8 mouse cellular contexts compared by ENCODE assay signal in the genomic region with DNA sequence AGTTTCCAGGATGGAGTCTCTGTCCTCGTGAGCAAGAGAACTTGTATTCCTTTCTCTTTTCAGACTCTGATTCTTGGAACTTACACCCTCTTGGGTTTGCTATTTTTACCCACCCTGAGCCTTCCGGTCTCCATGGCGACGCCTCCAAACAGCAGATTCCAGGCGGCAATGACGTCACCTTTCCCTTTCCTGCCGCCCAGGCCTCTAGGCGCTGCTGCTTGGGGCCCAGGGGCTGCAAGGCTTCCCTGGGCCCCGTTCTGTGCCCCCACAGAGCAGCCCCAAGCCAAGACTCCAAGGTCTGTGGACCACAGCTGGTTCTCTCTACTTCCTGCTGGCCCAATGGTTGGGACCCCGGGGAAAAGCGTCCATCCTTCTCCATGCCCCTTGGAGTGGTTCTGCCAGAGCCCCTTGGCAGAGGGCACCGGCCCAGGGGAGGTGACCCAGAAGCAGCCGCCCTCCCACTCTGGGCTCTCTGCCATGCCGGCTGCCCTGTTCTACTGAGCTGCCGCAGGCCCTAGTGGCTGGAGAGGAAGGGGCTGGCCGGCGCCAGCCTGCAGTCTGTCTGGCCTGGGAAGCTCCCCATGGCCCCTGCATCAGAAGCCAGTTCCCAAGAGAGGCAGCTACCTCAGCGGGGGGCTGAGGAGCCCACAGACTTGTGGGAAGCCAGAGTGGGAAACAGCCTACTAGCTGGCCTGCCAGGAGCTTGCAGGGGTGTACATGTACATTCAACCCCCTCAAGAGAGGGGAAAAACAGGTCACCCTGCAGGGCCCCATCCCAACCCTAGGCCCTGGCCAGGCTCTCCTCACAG. TPM values are rescaled to one million over a fixed set of nuclear protein-coding genes. Genes with fewer than 3 reads are reported as not detected.
A peak's percentile ranks its signal among the peaks of the same experiment; 100 is the strongest.
DNase-seq lines count a peak whose midpoint lies in the region; ATAC-seq and TF ChIP-seq lines count a peak whose summit lies in the region.

No protein-coding gene starts in this region.

- peak; percentile 89 to 90 for DNase-seq in adrenal gland, postnatal 36 days
- DNase-seq in embryonic facial prominence, embryonic 14.5 days (ENCODE audit: low spot score), result peak; percentile 96
- DNase-seq in heart, adult 9 months (ENCODE audit: low spot score in 2 of 2), result peak; percentile 97
- peak; percentile 97 for DNase-seq in kidney, adult 2 months
- DNase-seq in limb, embryonic 10.5 days (ENCODE audit: low spot score), result peak; percentile 87
- peak; percentile 85 for DNase-seq in midbrain, embryonic 10.5 days (ENCODE audit: low spot score)

- no peaks in the 10 kb centered on the region for H3K36me3 ChIP-seq in C2C12 (ENCODE audit: control insufficient read depth, insufficient read depth)
- no peaks in the 10 kb centered on the region for H3K36me3 ChIP-seq in embryonic facial prominence, embryonic 14.5 days (ENCODE audit: control insufficient read depth, insufficient read depth, low read length)
- no peaks in the 10 kb centered on the region for H3K36me3 ChIP-seq in kidney, adult 2 months (ENCODE audit: control insufficient read depth, insufficient read depth, low read length)
- H3K36me3 ChIP-seq in limb, embryonic 10.5 days, result no peaks in the 10 kb centered on the region
- H3K36me3 ChIP-seq in midbrain, embryonic 10.5 days, result no peaks in the 10 kb centered on the region
- no peaks in the 10 kb centered on the region for H3K36me3 ChIP-seq in stomach, embryonic 16.5 days (ENCODE audit: control insufficient read depth, insufficient read depth, low read length)

- H3K79me3 ChIP-seq in C2C12 (ENCODE audit: low read depth), result no peaks in the 10 kb centered on the region

- no peaks in the 10 kb centered on the region for H3K79me2 ChIP-seq in C2C12 (ENCODE audit: control insufficient read depth, insufficient read depth)

- no peak overlapping the region for H3K4me3 ChIP-seq in C2C12 (ENCODE audit: insufficient read depth, poor library complexity, severe bottlenecking)
- peak overlapping the region; percentile 15 for H3K4me3 ChIP-seq in embryonic facial prominence, embryonic 14.5 days (ENCODE audit: low read depth, low read length)
- no peak overlapping the region for H3K4me3 ChIP-seq in kidney, adult 2 months (ENCODE audit: insufficient read depth, low read depth, low read length)
- peak overlapping the region; percentile 31 for H3K4me3 ChIP-seq in limb, embryonic 10.5 days
- peak overlapping the region; percentile 38 for H3K4me3 ChIP-seq in midbrain, embryonic 10.5 days
- peak overlapping the region; percentile 18 for H3K4me3 ChIP-seq in stomach, embryonic 16.5 days (replicated peaks; ENCODE audit: low read length)

- H3K4me2 ChIP-seq in embryonic facial prominence, embryonic 14.5 days (ENCODE audit: low read depth, low read length), result peak overlapping the region; percentile 40
- H3K4me2 ChIP-seq in stomach, embryonic 16.5 days (ENCODE audit: low read depth, low read length), result peak overlapping the region; percentile 37

- H3K4me1 ChIP-seq in embryonic facial prominence, embryonic 14.5 days (ENCODE audit: control insufficient read depth, insufficient read depth, low read length), result peaks cover 58% of the 10 kb centered on the region
- peaks cover 49% of the 10 kb centered on the region for H3K4me1 ChIP-seq in kidney, adult 2 months (ENCODE audit: control insufficient read depth, insufficient read depth, low read length)
- peaks cover 73% of the 10 kb centered on the region for H3K4me1 ChIP-seq in limb, embryonic 10.5 days
- H3K4me1 ChIP-seq in midbrain, embryonic 10.5 days, result peaks cover 50% of the 10 kb centered on the region
- H3K4me1 ChIP-seq in stomach, embryonic 16.5 days (ENCODE audit: control insufficient read depth, insufficient read depth, low read length), result peaks cover 46% of the 10 kb centered on the region

- peak overlapping the region; percentile 100 for H3K27ac ChIP-seq in embryonic facial prominence, embryonic 14.5 days (replicated peaks; ENCODE audit: low read depth, low read length)
- peak overlapping the region; percentile 97 for H3K27ac ChIP-seq in kidney, adult 2 months (ENCODE audit: insufficient read depth, low read depth, low read length)
- H3K27ac ChIP-seq in limb, embryonic 10.5 days, result peak overlapping the region; percentile 95
- peak overlapping the region; percentile 95 for H3K27ac ChIP-seq in midbrain, embryonic 10.5 days (replicated peaks)
- peak overlapping the region; percentile 96 for H3K27ac ChIP-seq in stomach, embryonic 16.5 days (ENCODE audit: low read length)

- no peaks in the 10 kb centered on the region for H3K9me3 ChIP-seq in embryonic facial prominence, embryonic 14.5 days (ENCODE audit: control insufficient read depth, low read length)
- no peaks in the 10 kb centered on the region for H3K9me3 ChIP-seq in limb, embryonic 10.5 days (replicated peaks)
- H3K9me3 ChIP-seq in midbrain, embryonic 10.5 days (replicated peaks), result no peaks in the 10 kb centered on the region
- H3K9me3 ChIP-seq in stomach, embryonic 16.5 days (replicated peaks; ENCODE audit: control insufficient read depth, low read length), result no peaks in the 10 kb centered on the region

- H3K27me3 ChIP-seq in C2C12 (ENCODE audit: control insufficient read depth, insufficient read depth, insufficient read length), result no peaks in the 10 kb centered on the region
- H3K27me3 ChIP-seq in embryonic facial prominence, embryonic 14.5 days (replicated peaks; ENCODE audit: control insufficient read depth, insufficient read depth, low read length), result no peaks in the 10 kb centered on the region
- H3K27me3 ChIP-seq in kidney, adult 2 months (replicated peaks; ENCODE audit: control insufficient read depth, insufficient read depth, low read length), result no peaks in the 10 kb centered on the region
- no peaks in the 10 kb centered on the region for H3K27me3 ChIP-seq in limb, embryonic 10.5 days (ENCODE audit: low read depth, poor library complexity, severe bottlenecking)
- no peaks in the 10 kb centered on the region for H3K27me3 ChIP-seq in midbrain, embryonic 10.5 days (ENCODE audit: low read depth, poor library complexity, severe bottlenecking)
- no peaks in the 10 kb centered on the region for H3K27me3 ChIP-seq in stomach, embryonic 16.5 days (ENCODE audit: control insufficient read depth, insufficient read depth, low read length)

- TF ChIP-seq CTCF in C2C12 (IDR thresholded peaks at IDR 0.05; ENCODE audit: control insufficient read depth, insufficient read depth, insufficient read length), result no peak
- no peak for TF ChIP-seq CTCF in kidney, adult 2 months (conservative IDR thresholded peaks at IDR 0.05; ENCODE audit: insufficient read depth, insufficient read length, low read depth, low read length)

- peak overlapping the region; percentile 63 for H3K9ac ChIP-seq in embryonic facial prominence, embryonic 14.5 days (ENCODE audit: low read depth, low read length)
- peak overlapping the region; percentile 75 for H3K9ac ChIP-seq in stomach, embryonic 16.5 days (ENCODE audit: low read length)

- no peak for TF ChIP-seq POLR2A in kidney, adult 2 months (IDR thresholded peaks at IDR 0.05; ENCODE audit: low read depth, low read length)

- 10% methylated on average over 16 of the region's 18 CpGs for WGBS in embryonic facial prominence, embryonic 14.5 days
- WGBS in kidney, adult 2 months, result 1% methylated on average over 18 of the region's 18 CpGs
- 35% methylated on average over 18 of the region's 18 CpGs for WGBS in limb, embryonic 10.5 days
- 27% methylated on average over 18 of the region's 18 CpGs for WGBS in midbrain, embryonic 10.5 days
- WGBS in stomach, embryonic 16.5 days, result 9% methylated on average over 18 of the region's 18 CpGs

- peak overlapping the region; percentile 67 for H3ac ChIP-seq in C2C12 (ENCODE audit: control insufficient read depth, insufficient read length, low read depth)

- peak; percentile 83 for ATAC-seq in embryonic facial prominence, embryonic 14.5 days (ENCODE audit: low read depth)
- ATAC-seq in stomach, embryonic 16.5 days (ENCODE audit: insufficient read depth, low FRiP score), result peak; percentile 85

TF ChIP-seq in C2C12, 6 proteins besides CTCF, POLR2A, EP300 and RAD21:
- TF ChIP-seq MYOG (IDR thresholded peaks at IDR 0.05; ENCODE audit: control insufficient read depth, extremely low read depth, insufficient read length) (no peak), USF1 (IDR thresholded peaks at IDR 0.05; ENCODE audit: low read depth) (no peak), MYOD1 (IDR thresholded peaks at IDR 0.05; ENCODE audit: control insufficient read depth, insufficient read length, low read depth) (no peak), CEBPB (IDR thresholded peaks at IDR 0.05; ENCODE audit: low read depth) (no peak), FOSL1 (IDR thresholded peaks at IDR 0.05; ENCODE audit: insufficient read depth, low read length, poor library complexity, severe bottlenecking) (no peak), MAX (IDR thresholded peaks at IDR 0.05) (no peak)
TF ChIP-seq in C2C12: peak in this region for 0.

RNA-seq across cellular contexts. Expression of gene Ski, which starts 13.1 kb away (rescaled TPM):
- 45.2 TPM for polyA plus RNA-seq in C2C12 (2012; fragmentation: generic; extraction: Trizol)
- total RNA-seq in adrenal gland, postnatal 36 days (2021), result 10 to 100 TPM; 55.5 to 88.7 TPM
- 34.1 and 34.9 TPM in 2 replicates for polyA plus RNA-seq in embryonic facial prominence, embryonic 14.5 days (2014; fragmentation: Nextera tagmentation; extraction: Ambion mirVana)
- polyA plus RNA-seq in kidney, adult 2 months (2012; rRNA removed), result 40.4 and 43.9 TPM in 2 replicates
- polyA plus RNA-seq in limb, embryonic 10.5 days (2016; fragmentation: Nextera tagmentation; extraction: Ambion mirVana), result 9.6 and 10.6 TPM in 2 replicates
- 8.9 and 10.1 TPM in 2 replicates for polyA plus RNA-seq in midbrain, embryonic 10.5 days (2016; fragmentation: Nextera tagmentation; extraction: Ambion mirVana)
- polyA plus RNA-seq in stomach, embryonic 16.5 days (2015; fragmentation: Nextera tagmentation; extraction: Ambion mirVana), result 17.7 and 17.9 TPM in 2 replicates

RNA-seq across cellular contexts. Expression of gene Faap20, which starts 14.1 kb away (rescaled TPM):
- 30.6 TPM for polyA plus RNA-seq in C2C12 (2012; fragmentation: generic; extraction: Trizol)
- total RNA-seq in adrenal gland, postnatal 36 days (2021), result 10 to 100 TPM; 49.6 to 51.8 TPM
- 66.1 and 68.5 TPM in 2 replicates for polyA plus RNA-seq in embryonic facial prominence, embryonic 14.5 days (2014; fragmentation: Nextera tagmentation; extraction: Ambion mirVana)
- 68.9 and 75.5 TPM in 2 replicates for polyA plus RNA-seq in kidney, adult 2 months (2012; rRNA removed)
- 104 and 107 TPM in 2 replicates for polyA plus RNA-seq in limb, embryonic 10.5 days (2016; fragmentation: Nextera tagmentation; extraction: Ambion mirVana)
- polyA plus RNA-seq in midbrain, embryonic 10.5 days (2016; fragmentation: Nextera tagmentation; extraction: Ambion mirVana), result 118 and 120 TPM in 2 replicates
- 58.4 and 60.1 TPM in 2 replicates for polyA plus RNA-seq in stomach, embryonic 16.5 days (2015; fragmentation: Nextera tagmentation; extraction: Ambion mirVana)

Comparison
In these comparisons a context has a peak if more than half of its experiments do, and no peak if none do; other contexts are left out.
1. H3K4me3 ChIP-seq: peak in embryonic facial prominence, embryonic 14.5 days (single experiment), limb, embryonic 10.5 days (single experiment), midbrain, embryonic 10.5 days (single experiment) and stomach, embryonic 16.5 days (single experiment); none in C2C12 (single experiment) and kidney, adult 2 months (single experiment).
2. Peak in every context shown above with its lines, with median percentiles within 50 percentile points of each other: DNase-seq and H3K27ac ChIP-seq.